Mouse (Mus musculus) cerebellum, adult 18-20 months (tissue): ENCODE measurements around the gene Eef1akmt3.

Experiments
- DNase-seq, 2 experiments: peaks; one replicate each; pipeline ENCODE4 v3.0.0; 2021

The Eef1akmt3 gene

DNA sequence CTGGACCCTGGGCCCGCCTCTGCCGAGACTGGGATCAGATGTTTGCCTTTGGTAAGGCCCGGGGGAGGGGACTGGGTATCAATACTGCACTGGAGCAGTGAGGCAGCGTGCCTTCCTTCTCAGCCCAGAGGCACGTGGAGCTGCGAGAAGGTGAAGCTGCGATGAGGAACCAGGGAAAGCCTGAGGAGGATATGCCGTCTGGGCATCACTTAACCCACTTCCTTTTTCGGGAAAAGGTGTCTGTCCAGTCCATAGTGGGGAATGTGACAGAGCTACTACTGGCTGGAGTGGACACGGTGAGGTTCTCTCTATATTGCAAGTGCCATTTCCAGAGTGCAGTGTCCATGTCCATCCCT is 8.8 kb upstream of the Eef1akmt3 start:
- no peak for DNase-seq

DNA sequence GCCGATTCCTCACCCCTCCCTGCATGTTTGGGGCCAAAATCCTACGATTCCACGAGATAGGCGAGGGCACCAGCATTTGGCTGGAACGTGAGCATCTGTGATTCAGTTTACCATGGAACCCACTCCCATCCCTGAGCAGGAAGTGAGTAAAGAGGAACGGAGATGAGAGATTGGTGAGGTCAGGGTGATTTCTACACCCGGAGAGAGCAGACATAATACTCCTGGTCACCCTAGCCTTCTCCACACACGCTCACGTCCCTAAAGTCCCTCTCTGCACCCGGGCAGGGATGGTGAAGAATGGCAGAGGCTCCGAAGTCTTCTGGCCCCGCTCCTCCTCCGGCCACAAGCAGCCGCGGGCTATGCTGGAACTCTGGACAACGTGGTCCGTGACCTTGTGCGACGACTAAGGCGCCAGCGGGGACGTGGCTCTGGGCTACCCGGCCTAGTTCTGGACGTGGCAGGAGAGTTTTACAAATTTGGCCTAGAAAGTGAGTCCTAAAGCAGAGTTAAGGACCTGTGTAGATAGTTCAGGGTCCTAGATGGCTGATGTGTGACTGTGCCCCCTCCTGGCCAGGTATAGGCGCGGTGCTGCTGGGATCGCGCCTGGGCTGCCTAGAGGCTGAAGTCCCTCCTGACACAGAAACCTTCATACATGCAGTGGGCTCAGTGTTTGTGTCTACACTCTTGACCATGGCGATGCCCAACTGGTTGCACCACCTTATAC is 8.2 kb upstream of the Eef1akmt3 start:
- DNase-seq: no peak

DNA sequence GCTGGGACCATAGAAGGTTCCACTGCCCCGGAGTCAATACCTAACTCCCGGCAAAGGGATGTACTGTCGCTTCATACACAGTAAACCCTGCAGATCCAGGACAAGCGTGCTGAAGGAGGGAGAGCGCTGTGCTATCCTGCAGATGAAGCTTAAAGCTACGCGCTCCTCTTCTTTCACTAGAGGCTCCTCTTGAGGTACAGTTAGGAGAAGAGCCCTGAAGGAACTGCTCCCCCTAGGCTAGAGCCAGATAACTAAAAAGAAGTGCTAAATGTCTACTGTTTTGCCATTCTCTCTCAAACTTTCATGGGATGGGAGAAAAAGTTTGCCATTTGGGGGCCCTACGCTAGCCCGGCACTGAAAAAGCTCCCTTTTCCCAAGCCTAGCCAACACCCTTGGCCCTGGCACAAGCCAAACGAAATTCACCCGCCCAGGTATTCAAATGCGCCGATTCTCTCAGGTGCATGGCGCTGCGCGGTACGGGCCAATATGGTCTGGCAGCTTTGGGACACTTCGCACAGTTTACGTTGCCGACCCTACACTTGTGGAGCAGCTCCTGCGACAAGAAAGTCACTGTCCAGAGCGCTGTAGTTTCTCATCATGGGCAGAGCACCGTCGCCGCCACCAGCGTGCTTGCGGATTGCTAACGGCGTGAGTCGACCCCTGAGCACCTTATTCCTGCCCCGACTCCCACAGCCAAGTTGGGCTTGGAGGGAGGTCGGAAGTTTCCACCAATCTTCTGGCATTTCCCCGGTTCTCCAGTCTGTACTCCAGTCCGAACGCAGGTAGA is 7.5 kb upstream of the Eef1akmt3 start:
- no peak for DNase-seq

DNA sequence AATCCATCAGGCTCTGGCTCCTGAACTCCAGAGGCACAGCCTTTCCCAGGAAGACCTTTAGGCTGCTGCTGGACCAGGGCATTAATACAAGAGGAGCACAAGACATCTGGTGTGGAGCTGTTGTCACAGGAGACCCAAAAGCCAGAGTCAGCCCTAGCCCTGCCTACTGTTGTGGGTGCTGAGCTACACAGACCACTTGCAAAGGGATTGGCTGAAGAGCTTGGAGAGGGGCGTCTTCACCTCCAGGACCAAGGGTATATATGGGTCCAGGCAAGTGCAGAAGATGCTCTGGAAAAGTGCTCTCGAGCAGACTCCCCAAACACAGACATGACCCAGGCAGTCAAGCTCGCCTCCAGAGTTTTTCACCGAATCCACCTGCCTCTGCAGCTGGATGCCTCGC is 6.6 kb upstream of the Eef1akmt3 start, which contains the start of gene Cyp27b1:
Gene Cyp27b1, plus strand, starts transcription at position 297 of the 400 bp plus-strand sequence.
- no peak for DNase-seq

DNA sequence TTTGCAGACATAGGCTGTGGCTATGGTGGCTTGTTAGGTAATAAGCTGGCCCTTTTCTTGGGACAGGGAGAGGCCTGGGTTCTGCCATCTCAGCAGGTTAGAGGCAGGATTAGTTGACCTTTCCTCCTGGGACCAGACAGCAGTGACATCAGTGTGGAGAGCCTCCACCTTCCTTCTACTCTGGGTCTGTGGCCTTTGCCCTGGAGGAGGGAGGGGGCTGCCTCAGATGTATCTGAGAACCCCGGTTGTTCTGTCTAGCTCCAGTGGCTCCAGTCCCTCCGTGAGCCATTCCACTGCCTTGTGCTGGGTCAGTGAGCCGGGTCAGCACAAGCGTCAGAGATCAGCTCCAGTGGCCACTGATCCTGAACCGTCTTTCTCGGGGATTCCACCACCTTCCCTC is 1.9 kb upstream of the Eef1akmt3 start:
- no peak for DNase-seq

DNA sequence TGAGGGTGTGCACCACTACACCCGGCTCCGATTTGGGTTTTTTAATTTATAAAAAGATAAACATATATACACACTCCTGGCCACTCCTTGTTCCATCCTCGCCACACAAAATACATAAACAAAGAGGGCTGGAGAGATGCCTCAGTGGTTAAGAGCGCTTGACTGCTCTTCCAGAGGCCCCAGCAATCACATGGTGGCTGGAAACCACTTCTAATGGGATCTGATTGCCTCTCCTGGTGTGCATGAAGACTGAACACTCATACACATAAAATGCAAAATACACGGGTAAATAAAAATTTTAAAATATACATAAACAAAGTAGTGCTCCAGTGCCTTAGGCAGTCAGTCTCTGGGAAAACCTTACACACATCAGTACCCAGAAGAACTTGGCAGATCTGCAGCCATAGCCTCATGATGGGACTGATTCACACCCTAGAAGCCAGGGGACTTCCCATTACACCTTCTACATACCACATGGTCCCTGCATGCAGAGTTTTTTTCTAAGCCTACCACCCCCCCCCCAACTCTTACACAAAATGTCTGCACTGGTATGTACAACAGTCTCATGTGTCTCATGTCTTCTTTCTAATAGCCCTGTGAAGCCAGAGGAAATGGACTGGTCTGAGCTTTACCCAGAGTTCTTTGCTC is 1.3 kb upstream of the Eef1akmt3 start:
- no peak for DNase-seq

DNA sequence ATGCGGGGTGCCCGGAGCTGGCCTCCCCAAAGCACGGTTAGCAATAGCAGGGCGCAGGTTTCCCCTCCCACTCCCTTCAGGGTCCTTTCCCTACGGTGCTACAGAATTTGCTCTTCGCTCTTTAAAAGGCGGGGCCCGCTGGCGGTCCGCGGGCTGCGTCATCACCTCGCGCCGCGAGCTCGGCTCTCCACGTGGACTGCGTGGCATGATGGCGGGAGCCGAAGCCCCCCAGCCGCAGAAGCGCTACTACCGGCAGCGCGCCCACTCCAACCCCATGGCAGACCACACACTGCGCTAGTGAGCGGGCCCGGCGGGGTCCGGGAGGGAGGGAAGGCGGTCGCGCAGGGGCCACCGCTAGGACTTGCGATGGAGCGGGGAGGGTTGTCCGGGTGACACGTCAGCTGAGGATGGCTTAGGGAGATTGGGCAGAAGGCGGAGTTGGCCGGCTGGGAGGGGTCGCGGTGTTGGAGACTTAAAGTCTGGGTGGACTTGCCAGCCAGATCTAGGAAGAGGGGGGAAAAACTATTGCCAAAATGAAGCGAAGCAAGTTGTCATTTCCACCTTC is 543 bp upstream of the Eef1akmt3 start:
- DNase-seq: peak; percentile 82 to 92

DNA sequence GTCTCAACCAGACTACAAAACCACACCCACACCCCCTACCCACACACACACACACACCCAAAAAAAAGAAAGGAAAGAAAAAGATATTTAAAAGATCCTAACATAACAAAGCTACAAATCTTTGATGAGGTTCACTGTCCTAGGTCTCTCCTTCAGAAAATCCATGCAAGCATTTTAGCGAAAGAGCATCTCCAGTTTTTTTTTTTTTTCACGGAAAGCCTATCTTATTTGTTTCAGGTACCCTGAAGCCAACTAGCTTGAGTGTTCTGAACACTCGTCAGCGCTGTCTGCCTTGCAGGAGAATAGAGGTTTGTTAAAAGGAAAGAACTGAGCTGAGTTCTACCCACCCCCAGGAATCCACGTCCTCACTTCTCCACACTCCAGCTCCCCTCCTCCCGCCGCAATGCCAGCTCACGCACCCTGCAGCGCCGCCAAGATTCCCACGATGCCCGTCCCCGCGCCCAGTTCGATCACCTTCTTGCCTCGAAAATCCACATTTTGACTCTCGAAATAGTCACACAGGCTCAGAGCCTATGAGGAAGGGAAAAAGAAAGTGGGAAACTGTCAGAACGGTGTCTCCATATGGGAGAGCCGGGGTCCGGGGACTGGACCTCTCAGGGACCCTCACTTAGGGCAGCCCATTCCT is 621 bp downstream of the Eef1akmt3 start:
- peak; percentile 34 to 38 for DNase-seq

DNA sequence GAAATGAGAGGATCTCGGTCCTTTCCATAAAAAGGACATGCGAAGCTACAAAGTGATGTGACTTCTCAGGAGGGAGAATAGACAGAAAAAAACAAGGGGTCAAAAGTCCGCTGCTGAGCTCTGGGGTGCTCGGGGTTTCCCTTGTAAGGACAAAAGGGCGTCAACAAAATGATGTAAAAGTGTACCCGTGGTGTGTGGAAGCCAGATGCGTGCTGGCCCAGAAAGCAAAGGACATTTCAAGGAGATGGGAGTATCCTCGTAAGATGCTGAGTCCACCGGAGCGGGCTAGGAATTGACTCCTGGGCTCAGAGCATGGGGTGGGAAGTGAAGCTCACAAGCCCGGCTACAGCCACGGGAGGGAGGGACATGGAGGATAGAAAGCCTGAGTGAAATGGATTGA is 3.7 kb downstream of the Eef1akmt3 start:
- DNase-seq: no peak

DNA sequence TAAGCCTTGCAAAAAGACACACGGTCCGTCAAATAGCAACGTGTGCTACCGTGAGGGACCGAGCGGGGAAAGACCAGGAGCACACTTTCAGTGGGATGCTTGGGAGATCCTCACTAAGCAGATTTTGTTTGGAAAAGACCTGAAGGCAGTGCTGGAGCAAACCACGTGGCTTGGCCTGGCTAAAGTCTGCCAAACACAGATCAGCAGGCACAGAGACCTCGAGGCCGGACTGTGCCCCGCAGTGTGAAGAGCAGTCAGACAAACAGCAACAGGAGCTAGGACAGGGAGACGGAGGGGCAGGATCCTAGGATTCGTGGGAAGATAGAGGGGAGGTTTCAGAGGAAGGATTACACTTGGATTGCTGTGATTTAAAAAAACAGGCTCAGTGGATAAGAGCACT is 5.0 kb downstream of the Eef1akmt3 start:
- no peak for DNase-seq

DNA sequence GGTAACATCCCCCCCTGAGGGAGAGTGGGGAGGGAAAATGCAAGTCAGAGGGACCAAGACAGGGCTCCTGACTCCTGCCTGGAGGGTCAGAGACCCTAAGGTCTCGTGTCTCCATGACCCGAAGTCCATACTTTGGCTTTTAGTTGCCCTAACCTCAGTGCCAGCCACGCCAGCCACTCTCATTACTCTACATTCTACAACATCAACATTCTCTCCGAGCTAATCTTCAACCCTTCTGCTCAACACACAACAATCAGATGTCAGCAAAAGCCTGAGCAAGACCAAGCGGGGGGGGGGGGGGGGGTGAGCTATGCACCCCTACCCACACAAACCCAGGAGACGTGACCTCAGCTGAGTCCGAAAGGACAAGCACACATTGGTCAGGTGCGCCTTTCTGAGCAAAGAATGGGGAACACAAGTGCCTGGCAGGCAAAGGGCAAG is 8.0 kb downstream of the Eef1akmt3 start:
- DNase-seq: no peak

DNA sequence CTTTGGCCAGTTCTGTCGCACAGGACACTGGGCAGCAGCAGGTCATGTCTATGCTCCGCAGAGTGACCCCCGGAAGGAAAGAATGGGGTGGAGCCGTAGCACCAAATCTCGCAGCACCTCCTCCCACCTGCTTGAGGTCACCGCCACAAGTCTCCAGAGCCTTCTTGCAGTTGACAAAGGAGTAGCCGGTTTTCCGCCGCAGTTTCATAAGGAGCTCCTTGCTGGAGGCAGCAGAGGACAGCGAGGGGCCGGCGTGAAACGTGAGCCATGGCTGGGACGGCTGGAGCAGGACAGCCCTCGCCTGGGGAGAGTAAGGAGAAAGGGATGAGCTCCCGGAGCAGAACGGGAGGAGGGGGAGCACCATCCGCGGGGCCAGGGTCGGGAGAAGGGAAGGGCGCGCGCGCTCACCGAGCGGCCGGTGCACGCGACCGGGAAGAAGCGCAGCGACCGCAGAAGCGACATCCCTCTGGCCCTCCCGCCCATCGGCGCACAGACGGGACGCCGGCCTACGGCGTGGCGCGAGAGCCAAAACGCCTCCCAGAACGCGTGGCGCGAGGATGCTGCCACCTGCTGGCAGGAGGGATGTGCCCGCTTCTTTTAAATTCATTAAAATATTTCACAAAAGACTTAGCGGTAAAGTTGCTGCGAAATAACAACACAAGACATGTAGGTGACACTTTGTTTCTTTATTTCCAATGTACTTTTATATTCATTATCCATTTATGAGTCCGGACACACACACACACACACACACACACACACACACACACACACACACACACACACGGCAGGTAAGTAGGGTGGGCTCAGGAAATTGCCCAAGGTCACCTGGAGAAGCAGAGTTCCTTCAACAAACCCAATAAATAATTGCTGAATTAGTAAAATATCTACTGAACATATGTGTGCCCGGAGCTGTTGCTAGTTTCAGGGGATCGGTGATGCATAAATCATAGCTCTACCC is 10.7 kb downstream of the Eef1akmt3 start, which contains the start of gene Tsfm:
Gene Tsfm, minus strand, starts transcription at position 505 of the 961 bp plus-strand sequence.
- peak; percentile 89 to 97 for DNase-seq

DNA sequence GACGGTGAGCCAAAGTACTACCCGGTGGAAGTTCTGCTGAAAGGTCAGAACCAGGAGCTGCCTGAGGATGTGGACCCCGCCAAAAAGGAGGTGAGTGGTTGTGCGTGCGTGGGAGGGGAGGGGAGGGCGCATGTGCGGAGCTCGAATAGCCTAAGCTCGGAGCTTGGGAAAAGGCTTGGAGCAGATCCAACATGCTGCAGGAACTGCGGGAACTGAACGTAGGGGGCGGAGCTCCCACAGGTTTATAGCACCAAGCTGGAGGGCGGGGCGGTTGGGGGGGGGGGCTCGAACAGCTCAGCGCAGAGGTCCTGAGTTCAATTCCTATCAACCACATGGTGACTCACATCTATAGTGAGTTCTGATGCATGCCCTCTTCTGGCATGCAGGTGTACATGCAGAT is 22.9 kb downstream of the Eef1akmt3 start:
- DNase-seq: no peak

DNA sequence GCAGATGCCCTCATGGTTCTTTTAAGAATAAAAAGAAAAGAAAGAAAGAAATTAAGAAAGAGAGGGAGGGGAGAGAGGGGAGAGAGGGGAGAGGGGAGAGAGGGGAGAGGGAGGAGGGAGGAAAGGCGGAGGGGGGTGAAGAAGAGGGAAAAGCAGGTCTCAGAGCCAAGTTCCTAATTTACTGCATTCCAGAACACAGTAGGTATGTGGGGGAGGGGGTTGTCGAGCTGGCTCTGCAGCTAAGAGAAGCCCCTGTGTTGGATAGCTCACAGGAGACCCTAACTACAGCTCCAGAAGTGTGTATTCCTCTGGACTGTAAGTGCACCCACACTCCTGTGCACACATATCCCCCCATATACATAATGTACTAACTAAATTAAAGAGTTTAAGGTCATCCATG is 24.2 kb downstream of the Eef1akmt3 start:
- no peak for DNase-seq

DNA sequence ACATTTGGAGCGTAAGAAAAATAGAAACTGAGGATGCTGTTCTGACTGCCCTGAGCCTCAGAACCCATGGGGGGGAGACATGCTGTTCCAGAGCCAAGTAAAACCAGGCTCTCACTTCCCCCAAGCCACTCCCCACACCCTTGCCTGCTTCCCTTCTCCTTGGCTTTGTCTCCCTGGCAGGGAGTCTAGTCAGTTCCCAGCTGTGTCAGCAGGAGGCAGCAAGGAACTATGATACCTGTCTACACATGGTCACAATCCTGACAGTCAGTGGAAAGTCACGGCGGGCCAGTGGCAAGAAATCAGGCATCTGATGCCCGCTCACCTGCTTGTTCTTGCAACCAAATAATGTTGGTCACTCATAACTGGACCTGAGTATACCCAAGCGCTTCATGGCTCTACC is 24.8 kb downstream of the Eef1akmt3 start:
- no peak for DNase-seq

DNA sequence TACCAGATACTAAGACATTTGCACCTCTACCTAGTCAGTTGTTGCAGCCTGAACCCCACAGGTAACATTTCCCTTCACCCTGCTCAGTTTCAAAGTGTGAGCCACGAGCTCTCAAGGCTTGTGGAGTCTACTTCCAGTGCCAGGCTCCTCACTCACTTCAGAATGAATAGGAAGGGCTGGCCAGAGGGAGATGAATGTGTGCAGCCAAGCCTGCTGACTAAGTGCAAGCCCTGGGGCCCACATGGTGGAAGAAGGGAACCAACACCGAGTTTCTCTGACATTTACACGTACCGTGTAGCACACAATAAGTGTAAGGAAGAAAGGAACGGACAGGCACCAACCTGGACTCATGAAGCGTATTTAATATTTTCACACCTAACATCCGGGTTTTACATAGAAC is 37.5 kb downstream of the Eef1akmt3 start:
- DNase-seq: no peak

DNA sequence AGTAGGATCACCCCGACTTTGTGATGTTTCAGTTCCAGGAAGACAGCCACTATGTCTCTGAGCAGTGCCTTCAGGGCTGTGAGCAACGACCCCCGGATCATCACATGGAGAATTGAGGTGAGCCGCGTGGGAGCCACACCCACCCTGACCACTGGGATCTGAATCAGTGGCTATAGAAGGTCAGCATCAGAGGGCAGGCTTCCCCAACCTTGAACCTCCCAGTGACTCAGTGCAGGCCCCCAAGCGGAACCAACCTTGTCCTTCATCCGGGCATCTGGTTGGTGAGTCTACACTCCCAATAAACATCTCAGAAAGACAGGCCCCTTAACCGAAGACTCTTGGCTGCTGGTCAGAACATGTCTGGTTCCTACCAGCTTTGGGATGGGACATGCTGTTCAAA is 38.0 kb downstream of the Eef1akmt3 start:
- no peak for DNase-seq

DNA sequence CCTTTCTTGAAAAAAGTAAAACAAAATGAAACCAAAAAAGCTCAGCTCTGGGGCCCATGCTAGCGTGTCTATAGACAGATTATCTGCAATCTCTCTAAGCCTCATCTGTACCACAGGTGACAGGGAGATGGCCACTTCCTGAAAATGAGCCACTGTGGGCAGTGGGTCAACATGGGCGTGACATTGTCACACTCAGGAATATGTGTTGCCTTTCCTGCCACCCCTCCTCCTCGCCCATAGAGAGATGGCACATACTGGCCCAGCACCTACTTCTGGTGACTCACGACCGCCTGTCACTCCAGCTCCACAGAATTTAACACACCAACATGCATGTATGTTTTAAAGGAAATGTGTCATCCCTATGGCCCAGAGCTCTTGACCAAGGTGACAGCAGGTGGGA is 38.5 kb downstream of the Eef1akmt3 start:
- no peak for DNase-seq

DNA sequence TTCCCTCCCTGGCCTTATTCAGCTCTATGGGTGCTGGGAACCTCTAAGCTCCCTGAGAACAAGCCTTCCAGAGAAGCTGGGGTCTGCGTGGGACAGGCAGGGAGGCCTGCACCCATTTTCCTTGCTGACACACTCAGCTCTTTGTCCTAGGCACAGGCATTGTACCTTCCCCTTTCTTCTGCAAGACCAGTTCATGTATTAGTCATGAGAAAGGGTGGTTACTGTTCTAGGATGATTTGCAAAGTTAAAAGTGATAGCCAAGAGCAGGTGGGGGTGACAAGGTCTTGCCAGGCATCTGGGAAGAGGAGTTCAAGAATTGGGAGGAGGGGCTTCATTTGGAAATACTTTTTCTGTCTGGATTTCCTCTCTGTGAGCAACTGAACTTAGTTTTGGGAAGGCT is 39.3 kb downstream of the Eef1akmt3 start:
- no peak for DNase-seq

DNA sequence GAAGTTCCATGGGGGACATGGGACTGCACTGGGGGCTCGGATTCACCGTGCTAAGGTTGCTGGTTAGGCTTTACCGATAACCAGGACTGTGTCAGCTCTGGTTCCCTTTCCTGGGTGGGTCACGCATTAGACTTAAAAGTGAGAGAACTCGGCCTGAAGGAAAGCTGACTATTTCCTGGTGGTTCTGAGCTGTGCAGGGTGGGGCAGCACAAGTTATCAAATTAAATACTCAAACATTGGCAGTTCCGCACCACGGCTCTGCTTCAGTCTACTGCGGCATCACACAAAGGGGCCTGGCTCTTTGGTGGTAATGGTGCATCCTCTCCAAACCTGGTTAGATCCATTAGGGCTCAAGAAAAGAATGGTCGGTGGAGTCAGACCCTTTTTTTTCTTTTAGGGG is 40.0 kb downstream of the Eef1akmt3 start:
- no peak for DNase-seq

DNA sequence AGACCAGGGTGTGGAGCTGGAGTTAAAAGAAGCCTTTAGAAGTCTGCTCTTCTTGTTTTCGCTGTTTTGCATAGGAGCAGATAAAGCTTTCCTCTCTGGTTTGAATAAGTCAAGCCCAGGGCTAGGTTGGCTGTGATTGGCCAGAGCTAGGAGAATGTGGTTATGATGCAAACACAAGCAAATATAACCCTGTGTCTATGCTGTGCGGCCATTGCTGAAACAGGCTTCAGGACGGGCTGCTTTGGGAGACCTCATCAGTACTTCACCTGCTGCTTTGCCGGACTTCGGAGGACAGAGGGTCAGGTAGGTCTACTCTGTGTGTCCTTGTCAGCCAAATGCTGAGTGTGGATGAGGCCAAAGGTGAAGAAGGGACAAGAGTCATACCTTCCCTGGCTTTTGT is 40.8 kb downstream of the Eef1akmt3 start, which contains the start of gene Avil:
Gene Avil, plus strand, starts transcription at position 181 of the 400 bp plus-strand sequence.
- no peak for DNase-seq
